Mouse (Mus musculus): ENCODE measurements around the gene Wasf1.

DNA sequence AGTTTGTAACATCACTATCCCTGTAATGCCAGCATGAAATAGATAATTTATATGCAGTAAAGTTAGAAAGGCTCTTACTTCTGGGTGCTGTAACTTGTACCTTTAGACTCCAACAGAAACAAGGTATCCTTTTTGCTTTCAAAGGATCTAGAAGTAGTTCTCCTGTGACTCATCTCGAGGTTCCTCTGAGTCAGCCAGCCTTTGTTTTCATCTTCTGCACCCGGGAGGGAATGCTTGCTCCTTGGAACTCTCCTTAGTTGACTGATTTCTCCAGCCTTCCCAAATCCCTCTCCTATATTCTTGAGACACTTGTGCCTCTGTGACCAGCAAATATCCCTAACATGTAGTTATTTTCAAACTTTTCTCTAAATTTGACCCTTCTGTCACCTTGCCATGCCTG lies 25.3 kb downstream of the Wasf1 start:
- TF ChIP-seq CTCF (IDR thresholded peaks at IDR 0.05; ENCODE audit: low read depth) (no peak), EP300 (optimal IDR thresholded peaks at IDR 0.05) (no peak)
